Mouse (Mus musculus): ENCODE data around the gene Lmtk2. TPM values are rescaled to one million over a fixed set of nuclear protein-coding genes. Genes with fewer than 3 reads are reported as not detected.

Gene Lmtk2
- polyA plus RNA-seq, 1 experiment from 2014 or later = 5.2 TPM

- Histone ChIP-seq H3K36me3 (ENCODE audit: control insufficient read depth, insufficient read depth, low read length) (no peaks in the 10 kb centered on the region), H3K9ac (ENCODE audit: low read depth, low read length) (no peak overlapping the region), H3K27ac (ENCODE audit: low read depth, low read length) (no peak overlapping the region), H3K4me2 (no peak overlapping the region), H3K27me3 (ENCODE audit: control insufficient read depth, insufficient read depth, low read length) (0 out of 2 replicates have a peak, but pooled peaks cover 3% of the 10 kb centered on the region), H3K4me3 (ENCODE audit: low read depth, low read length) (no peak overlapping the region), H3K9me3 (replicated peaks; ENCODE audit: control insufficient read depth, low read length) (no peaks in the 10 kb centered on the region), H3K4me1 (ENCODE audit: control insufficient read depth, insufficient read depth, low read length) (peaks cover 6% of the 10 kb centered on the region; the same call in 1 of the 2 replicates)
- ATAC-seq (replicated peaks; ENCODE audit: insufficient number of reproducible peaks, low FRiP score, low TSS enrichment) = no peak
- 25% methylated on average over 8 of the region's 8 CpGs for WGBS (ENCODE audit: insufficient replicate concordance)
Observed at GRCm38 (mm10) chr5:144098640-144098929, 1.7 kb upstream of the Lmtk2 start.

- Histone ChIP-seq H3K27ac (ENCODE audit: low read depth, low read length) (no peak overlapping the region), H3K9me3 (replicated peaks; ENCODE audit: control insufficient read depth, low read length) (no peaks in the 10 kb centered on the region), H3K4me2 (peak overlapping the region; percentile 70), H3K4me3 (ENCODE audit: low read depth, low read length) (peak overlapping the region; percentile 100), H3K36me3 (ENCODE audit: control insufficient read depth, insufficient read depth, low read length) (no peaks in the 10 kb centered on the region), H3K4me1 (ENCODE audit: control insufficient read depth, insufficient read depth, low read length) (peaks cover 20% of the 10 kb centered on the region), H3K9ac (ENCODE audit: low read depth, low read length) (peak overlapping the region; percentile 91), H3K27me3 (ENCODE audit: control insufficient read depth, insufficient read depth, low read length) (0 out of 2 replicates have a peak, but pooled peaks cover 3% of the 10 kb centered on the region)
- 2% methylated on average over 20 of the region's 20 CpGs for WGBS (ENCODE audit: insufficient replicate concordance)
- no peak for ATAC-seq (replicated peaks; ENCODE audit: insufficient number of reproducible peaks, low FRiP score, low TSS enrichment)
Observed at GRCm38 (mm10) chr5:144100948-144101347, 712 bp downstream of the Lmtk2 start.

- H3K27ac ChIP-seq (ENCODE audit: low read depth, low read length) = peak overlapping the region; percentile 60
- H3K4me2 ChIP-seq = peak overlapping the region; percentile 34
- no peak for ATAC-seq (replicated peaks; ENCODE audit: insufficient number of reproducible peaks, low FRiP score, low TSS enrichment)
- H3K4me1 ChIP-seq (ENCODE audit: control insufficient read depth, insufficient read depth, low read length) = peaks cover 21% of the 10 kb centered on the region
- no peak overlapping the region for H3K4me3 ChIP-seq (ENCODE audit: low read depth, low read length)
- H3K27me3 ChIP-seq (ENCODE audit: control insufficient read depth, insufficient read depth, low read length) = no peaks in the 10 kb centered on the region
- no peaks in the 10 kb centered on the region for H3K36me3 ChIP-seq (ENCODE audit: control insufficient read depth, insufficient read depth, low read length)
- WGBS (ENCODE audit: insufficient replicate concordance) = 33% methylated on average over 9 of the region's 9 CpGs
- 0 out of 2 replicates have a peak overlapping the region, but pooled peaks have one; percentile 12 for H3K9ac ChIP-seq (ENCODE audit: low read depth, low read length)
- no peaks in the 10 kb centered on the region for H3K9me3 ChIP-seq (replicated peaks; ENCODE audit: control insufficient read depth, low read length)
Observed at GRCm38 (mm10) chr5:144105070-144105469, 4.8 kb downstream of the Lmtk2 start.

- Histone ChIP-seq H3K4me2 (peak overlapping the region; percentile 34), H3K9ac (ENCODE audit: low read depth, low read length) (no peak overlapping the region), H3K9me3 (replicated peaks; ENCODE audit: control insufficient read depth, low read length) (no peaks in the 10 kb centered on the region), H3K27me3 (ENCODE audit: control insufficient read depth, insufficient read depth, low read length) (no peaks in the 10 kb centered on the region), H3K27ac (ENCODE audit: low read depth, low read length) (peak overlapping the region; percentile 60), H3K36me3 (ENCODE audit: control insufficient read depth, insufficient read depth, low read length) (no peaks in the 10 kb centered on the region), H3K4me3 (ENCODE audit: low read depth, low read length) (no peak overlapping the region), H3K4me1 (ENCODE audit: control insufficient read depth, insufficient read depth, low read length) (peaks cover 21% of the 10 kb centered on the region)
- ATAC-seq (replicated peaks; ENCODE audit: insufficient number of reproducible peaks, low FRiP score, low TSS enrichment) = no peak
- WGBS (ENCODE audit: insufficient replicate concordance) = 64% methylated on average over 6 of the region's 6 CpGs
Observed at GRCm38 (mm10) chr5:144105471-144106129, 5.4 kb downstream of the Lmtk2 start.

- Histone ChIP-seq H3K27ac (ENCODE audit: low read depth, low read length) (peak overlapping the region; percentile 16; the same call in 1 of the 2 replicates), H3K4me2 (no peak overlapping the region), H3K27me3 (ENCODE audit: control insufficient read depth, insufficient read depth, low read length) (no peaks in the 10 kb centered on the region), H3K36me3 (ENCODE audit: control insufficient read depth, insufficient read depth, low read length) (no peaks in the 10 kb centered on the region), H3K4me1 (ENCODE audit: control insufficient read depth, insufficient read depth, low read length) (peaks cover 21% of the 10 kb centered on the region), H3K9ac (ENCODE audit: low read depth, low read length) (no peak overlapping the region), H3K4me3 (ENCODE audit: low read depth, low read length) (no peak overlapping the region), H3K9me3 (replicated peaks; ENCODE audit: control insufficient read depth, low read length) (no peaks in the 10 kb centered on the region)
- no peak for ATAC-seq (replicated peaks; ENCODE audit: insufficient number of reproducible peaks, low FRiP score, low TSS enrichment)
- WGBS (ENCODE audit: insufficient replicate concordance) = 67% methylated on average over 3 of the region's 3 CpGs
Observed at GRCm38 (mm10) chr5:144106130-144106510, 5.9 kb downstream of the Lmtk2 start.

GRCm38 (mm10) chr5:144109201-144109600 is 9.0 kb downstream of the Lmtk2 start:
- Histone ChIP-seq H3K4me3 (ENCODE audit: low read depth, low read length) (no peak overlapping the region), H3K36me3 (ENCODE audit: control insufficient read depth, insufficient read depth, low read length) (no peaks in the 10 kb centered on the region), H3K27me3 (ENCODE audit: control insufficient read depth, insufficient read depth, low read length) (no peaks in the 10 kb centered on the region), H3K9ac (ENCODE audit: low read depth, low read length) (no peak overlapping the region), H3K9me3 (replicated peaks; ENCODE audit: control insufficient read depth, low read length) (no peaks in the 10 kb centered on the region), H3K27ac (ENCODE audit: low read depth, low read length) (no peak overlapping the region), H3K4me2 (no peak overlapping the region), H3K4me1 (ENCODE audit: control insufficient read depth, insufficient read depth, low read length) (peaks cover 23% of the 10 kb centered on the region)
- ATAC-seq (replicated peaks; ENCODE audit: insufficient number of reproducible peaks, low FRiP score, low TSS enrichment) = no peak
- WGBS (ENCODE audit: insufficient replicate concordance) = 92% methylated on average over 8 of the region's 8 CpGs

GRCm38 (mm10) chr5:144112574-144113438 is 12.6 kb downstream of the Lmtk2 start:
- WGBS (ENCODE audit: insufficient replicate concordance) = 79% methylated on average over 11 of the region's 11 CpGs
- ATAC-seq (replicated peaks; ENCODE audit: insufficient number of reproducible peaks, low FRiP score, low TSS enrichment) = no peak
- H3K27ac ChIP-seq (ENCODE audit: low read depth, low read length) = no peak overlapping the region

GRCm38 (mm10) chr5:144114068-144114467 is 13.8 kb downstream of the Lmtk2 start:
- Histone ChIP-seq H3K36me3 (ENCODE audit: control insufficient read depth, insufficient read depth, low read length) (no peaks in the 10 kb centered on the region), H3K9me3 (replicated peaks; ENCODE audit: control insufficient read depth, low read length) (no peaks in the 10 kb centered on the region), H3K9ac (ENCODE audit: low read depth, low read length) (no peak overlapping the region), H3K4me3 (ENCODE audit: low read depth, low read length) (no peak overlapping the region), H3K27ac (ENCODE audit: low read depth, low read length) (no peak overlapping the region), H3K27me3 (ENCODE audit: control insufficient read depth, insufficient read depth, low read length) (no peaks in the 10 kb centered on the region), H3K4me1 (ENCODE audit: control insufficient read depth, insufficient read depth, low read length) (peaks cover 14% of the 10 kb centered on the region), H3K4me2 (no peak overlapping the region)
- no peak for ATAC-seq (replicated peaks; ENCODE audit: insufficient number of reproducible peaks, low FRiP score, low TSS enrichment)
- 73% methylated on average over 2 of the region's 2 CpGs for WGBS (ENCODE audit: insufficient replicate concordance)

More at GRCm38 (mm10) chr5:144112574-144113438, 12.6 kb downstream of the Lmtk2 start:
- H3K9me3 ChIP-seq (replicated peaks; ENCODE audit: control insufficient read depth, low read length) = no peaks in the 10 kb centered on the region
- no peak overlapping the region for H3K4me2 ChIP-seq
- no peak overlapping the region for H3K4me3 ChIP-seq (ENCODE audit: low read depth, low read length)
- no peaks in the 10 kb centered on the region for H3K27me3 ChIP-seq (ENCODE audit: control insufficient read depth, insufficient read depth, low read length)
- peaks cover 14% of the 10 kb centered on the region for H3K4me1 ChIP-seq (ENCODE audit: control insufficient read depth, insufficient read depth, low read length)
- no peak overlapping the region for H3K9ac ChIP-seq (ENCODE audit: low read depth, low read length)
- H3K36me3 ChIP-seq (ENCODE audit: control insufficient read depth, insufficient read depth, low read length) = no peaks in the 10 kb centered on the region

All from heart, embryonic 11.5 days (tissue).